Mouse (Mus musculus) monocyte, adult 5-6 weeks (primary cell): ENCODE data around the gene Pla2g2c. TPM values are rescaled to one million over a fixed set of nuclear protein-coding genes. Genes with fewer than 3 reads are reported as not detected.

Experiments used
- ATAC-seq: fragments of 153-309, 156-312 bp; replicated peaks from 2 replicates; pipeline ENCODE4 v1.8.0; 2017; ENCODE audit warnings: mild to moderate bottlenecking; ENCODE audit not compliant: low TSS enrichment, insufficient number of reproducible peaks, severe bottlenecking, poor library complexity, low FRiP score
- total RNA-seq: library from RNA; stranded (forward); fragments of 200-1000, 200-491, 200-594 nt; gene quantifications from 3 replicates; pipeline ENCODE4 v1.2.3, GENCODE M21; 2017

Pla2g2c gene
- total RNA-seq, 1 experiment from 2014 or later: not detected

DNA sequence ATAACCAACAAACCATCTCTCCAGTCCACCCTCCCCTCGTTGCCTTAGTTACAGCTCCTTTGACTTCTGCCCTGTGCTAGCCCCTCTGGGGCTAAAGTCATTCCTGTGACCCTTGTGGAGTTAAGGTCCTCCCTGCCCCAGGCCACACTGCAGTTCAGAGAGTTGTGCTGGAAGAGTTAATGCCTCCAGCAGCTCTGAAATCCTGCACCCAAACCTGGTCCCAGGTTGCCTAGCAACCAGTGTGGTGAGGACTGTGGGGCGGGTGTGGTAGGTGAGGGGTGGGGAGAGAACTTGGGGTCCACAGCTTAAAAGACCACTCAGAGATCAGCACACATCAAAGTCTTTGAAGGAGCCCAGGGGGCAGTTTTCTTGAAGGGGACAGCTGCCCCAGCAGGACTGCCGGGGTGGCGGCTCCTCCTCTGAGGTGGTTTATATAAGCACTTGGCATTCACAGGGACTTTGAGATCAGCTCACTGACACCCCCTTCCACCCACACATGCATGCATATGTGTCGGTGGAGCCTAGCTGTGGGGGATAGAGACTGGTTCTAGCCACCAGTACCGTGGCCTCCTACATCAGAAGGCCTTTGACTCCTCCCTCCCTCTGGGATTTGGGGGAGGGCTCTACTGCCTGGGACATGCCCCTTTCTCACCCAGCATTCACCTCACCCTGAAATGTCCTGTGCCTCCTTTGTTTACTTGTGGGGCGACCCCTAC, 14.7 kb downstream of the Pla2g2c start:
- ATAC-seq: no peak

DNA sequence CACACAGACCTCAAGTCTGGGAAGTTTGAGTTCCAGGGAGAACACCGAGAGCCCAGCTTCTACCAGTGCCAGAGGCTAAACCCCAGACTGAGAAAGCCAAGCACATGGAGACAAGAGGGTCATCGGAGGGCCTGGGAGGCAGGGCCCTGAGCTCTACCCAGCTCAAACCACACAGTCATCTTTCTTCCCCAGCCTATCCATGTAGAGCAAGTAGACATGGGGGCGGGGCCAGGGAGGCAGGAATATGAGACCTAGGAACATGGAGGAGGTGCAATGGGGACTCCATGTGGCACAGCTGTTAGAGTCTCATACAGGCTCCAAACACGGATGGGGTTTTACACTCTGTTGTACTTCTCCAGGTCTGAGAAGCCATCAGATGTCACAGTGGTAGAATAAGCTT, 21.3 kb downstream of the Pla2g2c start:
- ATAC-seq: no peak

DNA sequence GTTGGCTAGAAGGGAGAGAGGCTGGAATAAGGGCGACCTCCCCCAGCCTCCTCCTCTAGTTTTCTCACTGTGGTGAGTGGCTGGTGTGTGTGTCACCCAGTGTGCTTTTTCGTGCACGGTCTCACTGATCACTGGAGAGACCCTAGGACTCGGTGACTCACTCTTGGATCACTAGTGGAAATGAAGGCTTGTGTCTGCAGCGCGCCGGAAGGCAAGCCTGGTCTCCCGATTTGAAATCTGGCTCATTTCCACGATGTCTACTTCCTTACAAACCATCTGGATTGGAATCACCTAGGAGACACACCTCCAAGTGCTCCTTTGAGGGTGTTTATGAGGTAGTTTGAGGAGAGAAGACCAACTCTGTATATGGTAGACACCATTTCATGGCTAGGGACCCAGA, 22.3 kb downstream of the Pla2g2c start:
- ATAC-seq: no peak

DNA sequence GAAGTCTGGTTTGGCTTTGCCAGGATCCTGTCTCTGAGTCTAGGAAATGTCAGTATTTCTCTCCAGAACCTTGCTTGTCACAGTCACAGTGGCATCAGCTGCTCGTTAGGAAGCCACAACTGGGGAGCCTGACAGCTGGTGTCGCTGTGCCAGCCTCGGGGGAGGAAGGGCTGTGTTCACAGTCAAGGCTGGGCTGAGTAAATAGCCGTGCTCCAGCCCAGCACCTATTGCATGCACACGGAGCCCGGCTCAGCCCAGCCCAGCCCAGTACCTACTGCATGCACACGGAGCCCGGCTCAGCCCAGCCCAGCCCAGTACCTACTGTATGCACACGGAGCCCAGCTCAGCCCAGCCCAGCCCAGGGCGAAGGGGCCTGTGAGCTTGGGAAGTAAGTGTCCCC, 23.3 kb downstream of the Pla2g2c start:
- ATAC-seq: no peak

DNA sequence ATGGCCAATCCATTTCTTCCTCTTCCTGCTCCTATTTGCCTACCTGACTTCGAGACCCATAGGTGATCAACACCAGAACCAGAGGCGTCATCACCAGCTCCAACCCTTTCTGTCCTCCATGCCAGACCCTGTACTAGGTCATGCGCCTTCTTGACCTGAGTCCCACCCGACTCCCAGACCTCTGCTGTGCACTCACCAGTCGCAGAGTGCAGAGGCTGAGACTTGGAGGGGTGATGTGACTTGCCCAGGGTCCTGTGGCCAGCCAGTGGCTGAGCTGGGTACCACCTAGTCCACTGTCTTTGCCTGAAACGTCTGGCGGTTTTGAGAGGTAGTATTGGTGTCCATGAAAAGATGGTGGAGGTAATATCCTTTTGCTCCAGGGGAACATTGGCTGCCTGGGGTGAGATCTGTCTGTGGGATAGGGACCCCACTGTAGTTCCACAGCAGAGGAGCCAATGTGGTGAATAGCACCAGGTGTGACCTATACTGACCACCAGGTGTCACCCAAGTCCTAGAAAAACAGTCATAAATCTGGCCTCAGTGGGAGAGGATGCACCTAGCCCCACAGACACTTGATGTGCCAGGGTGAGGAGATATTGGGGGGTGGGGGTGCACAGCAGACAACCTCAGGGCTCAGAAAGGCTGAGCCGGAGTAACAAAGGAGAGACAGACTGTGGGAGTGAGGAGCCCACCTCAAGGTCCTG, 23.9 kb downstream of the Pla2g2c start:
- no peak for ATAC-seq

DNA sequence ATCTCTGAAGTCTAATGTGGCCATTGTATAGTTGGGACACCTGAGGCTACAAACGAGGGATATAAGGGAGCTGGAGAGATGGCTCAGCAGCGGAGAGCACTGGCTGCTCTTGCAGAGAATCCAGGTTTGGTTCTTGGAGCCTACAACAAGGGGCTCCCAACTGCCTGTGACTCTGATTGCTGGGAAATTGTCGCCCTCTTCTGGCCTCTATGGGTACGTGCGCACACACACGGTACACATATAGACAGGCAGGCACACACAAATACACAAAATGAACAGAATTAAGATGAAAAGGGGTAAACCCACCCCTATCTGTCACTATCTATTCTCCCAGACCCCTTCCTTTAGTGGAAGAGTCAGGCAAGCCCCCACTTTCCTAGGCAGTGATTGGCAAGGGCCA, 28.0 kb downstream of the Pla2g2c start:
- ATAC-seq: no peak

DNA sequence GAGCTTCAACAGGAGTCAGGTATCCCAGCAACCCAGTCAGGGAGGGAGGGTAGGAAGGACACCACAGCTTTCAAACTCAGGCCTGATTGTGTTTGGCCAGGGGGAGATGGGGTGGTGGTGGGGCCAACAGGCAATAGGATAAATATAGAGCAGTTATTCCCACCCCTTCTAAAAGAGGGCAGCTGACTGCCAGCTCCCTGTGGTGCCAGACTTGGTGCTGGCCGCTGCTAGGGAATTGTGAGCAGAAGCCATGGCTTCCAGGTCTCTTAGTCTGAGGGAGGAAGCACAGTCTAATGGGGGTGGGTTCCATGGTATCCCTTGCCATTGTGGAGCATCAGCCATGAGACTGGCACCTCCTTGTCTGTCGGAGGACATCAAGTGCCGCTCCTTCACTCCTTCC, 29.0 kb downstream of the Pla2g2c start:
- no peak for ATAC-seq

DNA sequence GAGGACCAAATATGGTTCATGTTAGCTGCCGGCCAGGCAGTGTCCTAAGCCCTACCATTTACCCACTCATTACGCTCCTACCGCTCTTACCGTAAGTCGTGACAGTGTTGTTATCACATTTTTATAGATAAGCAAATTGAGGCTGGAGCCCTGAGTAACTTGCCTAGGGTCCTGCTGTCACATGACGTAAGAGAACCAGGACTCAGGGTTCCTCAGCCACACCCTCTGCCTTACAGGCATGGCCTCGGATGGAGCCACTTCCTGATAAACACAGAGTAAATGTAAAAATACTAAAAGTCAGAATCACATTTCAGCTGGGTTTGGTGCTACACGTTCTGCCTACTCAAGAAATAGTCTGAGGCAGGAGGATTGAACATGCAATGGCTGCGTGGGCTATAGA, 29.8 kb downstream of the Pla2g2c start:
- ATAC-seq: no peak

DNA sequence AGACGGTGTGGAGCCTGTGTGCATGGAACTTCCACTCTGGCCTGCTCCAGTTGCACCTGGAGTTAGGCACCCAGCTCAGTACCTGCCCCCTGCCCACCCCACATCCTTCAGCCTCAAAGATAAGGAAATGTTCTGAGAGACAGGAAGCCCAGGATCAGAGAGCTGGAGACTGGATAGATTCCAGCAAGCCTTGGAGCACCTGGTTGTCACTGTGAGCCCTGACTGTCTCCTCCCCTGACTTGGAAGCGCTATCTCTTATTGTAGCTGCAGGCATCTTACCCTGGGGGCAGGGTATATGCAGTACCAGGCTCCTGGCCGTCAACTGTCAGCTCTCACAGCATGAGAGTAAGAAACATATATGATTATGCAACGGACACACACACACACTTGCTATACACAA, 30.8 kb downstream of the Pla2g2c start:
- no peak for ATAC-seq

DNA sequence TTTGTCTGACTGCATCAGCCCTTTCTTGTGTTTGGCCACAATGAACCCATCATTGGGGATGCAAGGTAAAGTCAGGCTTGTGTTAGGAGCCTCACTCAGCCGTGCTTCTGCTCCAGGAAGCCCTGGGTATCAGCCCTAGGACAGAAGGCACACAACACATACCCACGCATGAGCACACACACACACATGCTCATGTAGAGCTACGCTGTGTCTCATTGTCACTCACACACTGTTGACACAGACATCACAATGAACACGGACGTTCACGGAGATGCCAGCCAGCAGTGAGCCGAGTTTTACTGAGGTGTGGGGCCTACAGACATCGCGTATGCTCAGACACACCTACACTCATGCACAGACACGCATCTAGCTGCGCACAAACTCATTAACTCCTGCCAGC, 31.4 kb downstream of the Pla2g2c start:
- ATAC-seq: no peak

DNA sequence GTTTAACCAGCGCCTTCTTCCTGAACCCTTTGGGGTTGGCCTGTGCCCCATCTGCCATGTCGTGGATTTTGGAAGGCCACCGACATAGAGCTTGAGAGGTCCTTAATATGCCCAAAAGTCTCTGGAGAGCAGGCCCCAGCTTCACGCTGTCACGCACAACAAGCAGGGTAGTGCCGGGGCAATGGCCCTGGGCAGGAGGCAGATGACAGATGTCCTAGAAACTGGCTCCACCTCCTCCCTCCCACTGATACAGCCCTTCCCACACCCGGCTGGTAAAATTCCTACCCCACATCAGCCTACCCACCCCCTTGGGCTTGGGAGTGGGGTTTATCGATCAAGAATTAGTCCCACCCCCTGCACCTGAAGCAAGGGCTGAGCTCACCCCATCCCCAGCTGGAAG, 32.8 kb downstream of the Pla2g2c start, which contains the start of gene Pla2g2f:
Pla2g2f (minus strand) TSS at position 211 of the 400 bp plus-strand sequence.
- no peak for ATAC-seq

DNA sequence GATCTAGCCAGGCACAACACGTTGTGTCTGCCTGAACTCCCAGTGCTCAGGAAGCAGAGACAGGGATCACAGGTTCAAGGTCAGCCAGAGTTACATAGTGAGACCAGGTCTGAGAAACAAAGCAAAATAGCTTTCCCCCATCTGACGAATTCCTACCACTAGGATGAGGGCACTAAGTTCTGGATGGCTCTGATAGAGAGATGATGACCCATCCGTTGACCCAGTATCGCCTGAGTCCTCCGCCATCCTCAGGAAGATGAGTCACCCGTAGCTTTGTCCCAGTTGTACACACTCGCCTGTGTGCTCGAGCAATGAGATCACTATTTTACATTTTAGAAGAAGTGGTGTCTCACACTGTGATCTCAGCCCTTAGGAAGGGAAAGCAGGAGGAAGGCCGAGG, 37.7 kb downstream of the Pla2g2c start:
- no peak for ATAC-seq

DNA sequence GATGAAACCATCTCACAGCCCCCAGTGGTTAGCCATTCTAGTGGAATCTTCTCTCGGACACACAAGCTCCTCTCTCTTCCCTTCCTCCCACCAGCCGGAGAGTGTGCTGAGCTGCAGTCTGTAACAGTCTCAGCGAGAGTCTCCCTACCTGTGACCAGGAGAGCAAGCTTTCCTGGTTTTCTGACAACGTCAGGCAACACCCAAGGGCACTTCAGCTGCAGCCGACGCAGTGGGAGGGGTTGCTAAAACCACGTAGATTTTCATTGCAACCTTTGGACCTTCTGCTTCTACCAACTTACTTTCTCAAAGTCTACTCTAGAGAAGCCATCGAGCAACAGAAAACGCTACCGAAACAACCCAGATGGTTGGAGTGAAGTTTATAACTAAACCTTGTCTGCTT, 47.4 kb downstream of the Pla2g2c start:
- no peak for ATAC-seq

DNA sequence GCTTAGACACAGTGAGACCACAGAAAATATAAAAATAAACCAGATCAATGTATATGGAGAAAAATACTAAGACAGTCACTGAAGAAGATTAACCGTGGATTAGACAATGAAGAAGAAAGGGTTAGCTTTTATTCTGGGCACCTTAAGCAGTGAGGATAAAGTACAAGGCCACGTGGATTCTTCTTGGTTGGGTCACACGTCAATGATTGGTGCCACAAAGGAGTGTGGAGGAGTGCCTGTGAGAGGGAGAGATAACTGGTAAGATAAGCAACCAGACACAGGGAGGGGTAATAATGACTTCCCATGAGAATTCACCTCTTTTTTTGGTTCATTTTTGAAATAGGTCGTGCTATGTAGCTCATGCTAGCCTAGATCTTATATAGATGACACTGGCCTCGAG, 47.8 kb downstream of the Pla2g2c start:
- ATAC-seq: no peak

DNA sequence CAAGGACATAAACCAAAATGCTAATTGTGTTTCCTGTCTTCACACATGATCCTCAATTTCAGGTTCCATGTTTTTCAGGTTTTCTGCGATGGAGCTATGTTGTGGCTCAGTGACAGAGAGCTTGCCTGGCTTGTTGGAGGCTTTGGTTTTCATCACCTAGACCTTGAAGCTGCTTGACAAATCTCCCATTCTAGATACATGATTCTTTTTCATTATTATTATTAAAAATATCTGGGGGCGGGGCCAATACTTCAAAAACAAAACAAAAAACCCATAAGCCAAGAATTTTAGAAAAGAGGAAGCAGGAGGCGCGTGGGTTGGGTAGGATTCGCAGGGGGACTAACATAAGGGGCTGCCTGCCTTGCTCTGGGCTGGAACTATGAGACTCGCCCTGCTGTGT, 50.8 kb downstream of the Pla2g2c start, which contains the start of gene Pla2g2d:
Pla2g2d (plus strand) TSS at position 301 of the 400 bp plus-strand sequence.
- no peak for ATAC-seq

DNA sequence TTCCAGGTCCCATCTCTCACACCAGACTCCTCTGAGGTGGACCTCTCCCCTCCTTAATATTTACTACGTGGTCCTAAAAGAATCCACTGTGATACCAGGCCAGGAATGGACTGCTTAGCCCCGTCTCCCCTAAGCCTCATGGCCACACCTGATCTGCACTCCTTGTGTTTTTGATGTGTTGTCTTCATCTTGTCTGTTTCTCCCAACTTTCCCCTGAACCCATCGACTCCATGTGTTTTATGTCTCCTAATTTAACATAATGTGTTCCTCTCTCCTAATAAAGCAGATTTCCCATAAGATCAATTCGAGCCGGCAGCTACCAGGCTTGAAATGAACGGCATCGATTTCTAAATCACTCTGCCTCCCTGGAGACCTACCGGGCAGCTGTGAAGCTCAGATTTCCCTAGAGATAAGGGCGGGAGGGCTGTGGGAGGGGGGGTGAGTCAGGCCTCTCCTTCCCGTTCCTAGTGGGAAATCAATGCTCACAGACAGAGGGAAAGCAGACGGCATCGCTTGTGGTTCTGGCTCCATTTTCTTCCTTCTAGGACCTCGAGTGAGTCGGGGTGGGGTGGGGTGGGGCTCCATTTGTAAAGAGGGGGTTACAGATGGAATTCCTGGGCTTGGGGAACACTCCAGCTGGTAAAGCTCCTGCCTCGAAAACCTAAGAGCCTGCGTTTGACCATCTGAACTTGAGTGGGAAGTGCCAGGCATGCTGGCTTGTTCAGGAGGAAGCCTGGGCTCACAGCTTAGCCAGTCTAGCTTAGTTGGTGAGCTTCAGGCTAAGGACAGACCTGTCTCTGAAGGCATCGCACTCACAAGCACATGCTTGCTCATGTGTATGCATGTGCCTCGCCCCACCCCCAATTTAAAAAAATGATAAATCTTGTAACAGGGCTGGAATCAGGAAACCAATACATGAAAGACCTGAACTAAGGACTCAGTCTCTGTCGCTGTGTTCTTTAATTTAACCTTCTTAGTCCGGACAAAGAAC, 53.1 kb downstream of the Pla2g2c start:
- ATAC-seq: no peak

DNA sequence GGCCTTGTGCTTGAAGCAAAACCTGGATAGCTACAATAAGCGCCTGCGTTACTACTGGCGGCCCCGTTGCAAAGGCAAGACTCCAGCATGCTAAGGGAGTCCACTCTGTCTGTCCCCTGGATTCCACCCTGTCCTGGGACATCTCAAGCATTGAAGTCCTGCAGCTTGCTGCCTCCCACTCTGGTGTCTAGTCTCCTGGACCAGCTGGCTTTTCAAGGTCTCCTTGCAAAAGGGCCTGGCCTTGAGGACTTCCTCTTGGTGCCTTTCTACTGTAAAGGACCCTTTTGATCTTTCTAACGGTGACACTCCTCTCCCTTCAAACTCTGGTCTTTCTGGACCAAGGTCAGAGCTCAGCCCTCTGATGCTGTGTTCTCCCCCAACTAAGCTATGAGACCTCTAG, 55.7 kb downstream of the Pla2g2c start:
- no peak for ATAC-seq

DNA sequence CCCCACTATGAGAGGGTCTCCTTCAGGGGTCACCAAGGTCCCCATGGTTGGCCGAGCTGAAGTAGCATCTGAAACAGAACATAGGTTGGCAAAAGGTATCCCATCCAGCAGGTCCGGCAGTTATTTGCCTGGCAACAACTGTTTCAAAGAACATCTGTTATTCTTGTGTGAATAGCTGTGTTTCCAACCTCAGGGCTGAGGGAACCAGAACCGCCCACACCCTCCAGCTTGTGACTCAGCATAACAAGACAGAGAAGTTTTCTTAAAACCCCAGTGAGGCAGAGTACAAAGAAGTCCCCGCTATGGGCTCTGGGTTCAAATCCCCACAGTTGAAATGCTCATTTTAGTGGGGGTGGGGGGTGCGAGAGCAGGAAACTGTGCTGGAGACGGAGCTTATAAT, 57.5 kb downstream of the Pla2g2c start:
- ATAC-seq: no peak

DNA sequence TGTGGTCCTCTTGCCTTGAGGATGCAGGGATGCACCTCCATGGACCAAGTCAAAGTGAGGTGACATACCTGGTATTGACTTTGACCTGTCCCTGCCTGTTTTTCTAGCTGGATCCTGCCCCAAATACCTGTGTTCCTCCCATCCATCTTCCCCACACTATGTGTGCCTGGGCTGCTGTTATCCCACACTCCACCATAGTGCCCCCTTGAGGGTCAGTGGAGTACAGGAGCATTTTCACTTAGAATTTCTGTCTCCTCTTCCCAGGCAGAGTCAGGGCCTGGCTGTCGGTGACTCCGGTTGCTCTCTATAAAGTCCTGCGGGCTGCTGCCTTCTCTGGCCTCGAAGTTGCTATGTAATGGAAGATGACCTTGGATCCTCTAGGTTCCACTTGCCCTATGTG, 61.1 kb downstream of the Pla2g2c start:
- no peak for ATAC-seq
